Mouse (Mus musculus) heart, adult 2 months (tissue): Measurements from ENCODE around the gene Ttc23. TPM values are rescaled to one million over a fixed set of nuclear protein-coding genes. Genes with fewer than 3 reads are reported as not detected.

ENCODE experiments used
- DNase-seq, 2 experiments: peaks; one replicate each; pipeline ENCODE4 v3.0.0; 2021
- H3K27ac ChIP-seq: fragments of 200-600 bp; 2 replicates; pipeline ENCODE4 v1.8.1; 2022
- H3K27me3 ChIP-seq: fragments of 200-500 bp; 2 replicates; pipeline ENCODE4 v1.6.1; 2012; ENCODE audit warnings: mild to moderate bottlenecking, low read length, inconsistent platforms, mixed read lengths; ENCODE audit not compliant: control insufficient read depth, insufficient read depth
- H3K36me3 ChIP-seq: fragments of 200-500 bp; 2 replicates; pipeline ENCODE4 v1.6.1; 2012; ENCODE audit warnings: low read length, inconsistent platforms; ENCODE audit not compliant: control insufficient read depth, insufficient read depth
- H3K4me1 ChIP-seq: fragments of 200-500 bp; 2 replicates; pipeline ENCODE4 v1.6.1; 2011; ENCODE audit warnings: low read length; ENCODE audit not compliant: control insufficient read depth, insufficient read depth
- H3K4me3 ChIP-seq: fragments of 200-600 bp; 2 replicates; pipeline ENCODE4 v1.8.1; 2022
- H3K79me2 ChIP-seq: fragments of 200-500 bp; replicated peaks from 2 replicates; pipeline ENCODE4 v1.6.1; 2012; ENCODE audit warnings: mild to moderate bottlenecking, inconsistent platforms, low read length, moderate library complexity, mixed read lengths; ENCODE audit not compliant: control insufficient read depth, insufficient read depth
- H3K9ac ChIP-seq: fragments of 200-500 bp; 2 replicates; pipeline ENCODE4 v1.6.1; 2012; ENCODE audit warnings: low read depth, mild to moderate bottlenecking, control low read depth, inconsistent platforms, low read length, mixed read lengths
- CTCF ChIP-seq: fragments of 200-600 bp; IDR thresholded peaks from 2 replicates; pipeline ENCODE4 v1.8.1; 2022; ENCODE audit warnings: antibody characterized with exemption, mild to moderate bottlenecking, moderate library complexity
- EP300 ChIP-seq: fragments of 200-500 bp; IDR thresholded peaks from 2 replicates; pipeline ENCODE4 v1.6.1; 2011; ENCODE audit warnings: low read depth, low read length, control low read depth; ENCODE audit not compliant: insufficient read depth
- POLR2A ChIP-seq: fragments of 200-500 bp; IDR thresholded peaks from 2 replicates; pipeline ENCODE4 v1.6.1; 2011; ENCODE audit warnings: mild to moderate bottlenecking, low read depth, low read length, control low read depth; ENCODE audit not compliant: insufficient read depth
- WGBS: fragments of 180-500 bp; shearing (Covaris S2); methylation state at CpG from one replicate; pipeline ENCODE4 v1.1.7; 2018; 5-methylcytosine and 5-hydroxymethylcytosine counted together
- intact Hi-C: fragments of 180-260 bp; cut with DNase I; formaldehyde crosslinking; loops from one replicate; pipeline ENCODE4 v1.15.1; 2025
- polyA plus RNA-seq: library from polyadenylated mRNA; depleted of rRNA; stranded (reverse); fragments of >200 nt; gene quantifications from 2 replicates; pipeline ENCODE4 v1.2.3, GENCODE M21; 2012
- total RNA-seq, 2 experiments: library from RNA; stranded (reverse); gene quantifications; 2 replicates each; pipeline ENCODE4 v1.2.3; 2021

Gene Ttc23
- total and polyA plus RNA-seq, 3 experiments = 3.6 to 20.7 (median 18.6) TPM

DNA sequence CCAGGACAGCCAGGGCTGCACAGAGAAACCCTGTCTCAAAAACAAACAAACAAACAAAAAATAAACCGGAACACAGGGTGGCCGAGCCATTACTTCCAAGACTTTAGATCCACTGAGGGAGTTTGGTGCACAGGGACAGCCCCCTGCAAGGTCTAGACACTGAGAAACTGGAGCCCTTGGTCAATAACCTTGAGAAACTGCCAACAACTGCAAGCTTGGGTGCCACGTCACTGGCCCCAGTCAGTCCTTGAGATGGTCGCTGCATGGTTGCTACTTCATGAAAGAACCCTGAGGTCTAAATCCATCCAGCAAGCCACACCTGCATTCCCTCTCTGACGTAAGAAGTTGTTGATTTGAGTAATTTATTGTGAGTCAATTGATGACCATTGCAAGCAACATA is 122.3 kb downstream of the Ttc23 start:
- Histone ChIP-seq H3K27ac (no peak overlapping the region), H3K9ac (no peak overlapping the region), H3K79me2 (no peaks in the 10 kb centered on the region), H3K4me3 (no peak overlapping the region), H3K4me1 (no peaks in the 10 kb centered on the region), H3K27me3 (0 out of 2 replicates have a peak, but pooled peaks cover under 1% of the 10 kb centered on the region), H3K36me3 (no peaks in the 10 kb centered on the region)
- intact Hi-C loops = no loop called here
- 92% methylated on average over 5 of the region's 5 CpGs for WGBS
- no peak for DNase-seq
- no peak for TF ChIP-seq POLR2A
- TF ChIP-seq EP300 = no peak
- TF ChIP-seq CTCF = no peak

DNA sequence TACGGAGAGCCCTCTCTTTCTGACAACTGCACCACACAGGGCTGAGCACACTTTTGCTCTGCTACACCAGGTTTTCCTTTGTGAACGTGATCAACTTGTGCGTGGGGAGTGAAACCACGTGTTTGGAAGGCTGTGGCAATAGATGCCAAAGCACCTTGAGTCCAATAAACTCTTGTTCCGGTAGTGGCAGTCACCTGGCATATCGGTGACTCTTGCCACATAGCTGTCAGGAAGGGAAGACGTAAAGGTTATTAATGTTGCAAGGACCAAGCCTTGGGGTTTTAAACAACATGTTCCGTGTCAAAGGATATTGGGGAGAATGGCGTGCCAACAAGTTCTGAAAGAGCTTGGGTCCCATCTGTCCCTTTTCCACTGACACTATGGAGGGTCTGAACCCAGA is 125.0 kb downstream of the Ttc23 start:
- 92% methylated on average over 9 of the region's 9 CpGs for WGBS
- 0 out of 2 replicates have a peak, but pooled peaks cover 1% of the 10 kb centered on the region for H3K27me3 ChIP-seq
- H3K4me3 ChIP-seq = no peak overlapping the region
- no peak for DNase-seq
- intact Hi-C loops = no loop called here
- H3K79me2 ChIP-seq = no peaks in the 10 kb centered on the region
- H3K36me3 ChIP-seq = no peaks in the 10 kb centered on the region
- TF ChIP-seq POLR2A (no peak), CTCF (no peak), EP300 (no peak)
- no peaks in the 10 kb centered on the region for H3K4me1 ChIP-seq
- H3K9ac ChIP-seq = no peak overlapping the region
- no peak overlapping the region for H3K27ac ChIP-seq

DNA sequence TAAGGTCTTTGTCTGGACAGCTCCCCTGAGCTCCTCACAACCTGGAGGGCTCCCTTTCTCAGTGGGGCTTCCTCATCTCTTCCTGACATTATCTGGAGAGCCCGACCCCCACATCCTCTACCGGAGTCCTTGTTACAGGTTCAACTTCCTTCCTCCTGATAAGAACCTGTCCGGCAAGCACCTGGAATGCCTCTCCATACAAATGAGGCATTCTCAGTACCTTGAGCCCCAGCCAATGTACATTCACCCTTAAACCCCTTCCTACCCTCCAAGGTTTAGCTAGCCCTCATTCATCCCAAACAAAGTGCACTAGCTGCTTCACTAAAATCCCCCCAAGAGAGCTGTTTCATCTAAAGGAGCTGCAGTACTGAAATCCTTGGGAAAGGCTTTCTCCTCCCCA is 128.4 kb downstream of the Ttc23 start:
- Histone ChIP-seq H3K79me2 (no peaks in the 10 kb centered on the region), H3K4me1 (no peaks in the 10 kb centered on the region), H3K4me3 (no peak overlapping the region), H3K27me3 (0 out of 2 replicates have a peak, but pooled peaks cover 1% of the 10 kb centered on the region), H3K36me3 (no peaks in the 10 kb centered on the region), H3K27ac (no peak overlapping the region), H3K9ac (no peak overlapping the region)
- TF ChIP-seq POLR2A = no peak
- TF ChIP-seq EP300 = no peak
- TF ChIP-seq CTCF = no peak
- no peak for DNase-seq
- WGBS = 23% methylated on average over 3 of the region's 3 CpGs
- intact Hi-C loops = no loop called here

DNA sequence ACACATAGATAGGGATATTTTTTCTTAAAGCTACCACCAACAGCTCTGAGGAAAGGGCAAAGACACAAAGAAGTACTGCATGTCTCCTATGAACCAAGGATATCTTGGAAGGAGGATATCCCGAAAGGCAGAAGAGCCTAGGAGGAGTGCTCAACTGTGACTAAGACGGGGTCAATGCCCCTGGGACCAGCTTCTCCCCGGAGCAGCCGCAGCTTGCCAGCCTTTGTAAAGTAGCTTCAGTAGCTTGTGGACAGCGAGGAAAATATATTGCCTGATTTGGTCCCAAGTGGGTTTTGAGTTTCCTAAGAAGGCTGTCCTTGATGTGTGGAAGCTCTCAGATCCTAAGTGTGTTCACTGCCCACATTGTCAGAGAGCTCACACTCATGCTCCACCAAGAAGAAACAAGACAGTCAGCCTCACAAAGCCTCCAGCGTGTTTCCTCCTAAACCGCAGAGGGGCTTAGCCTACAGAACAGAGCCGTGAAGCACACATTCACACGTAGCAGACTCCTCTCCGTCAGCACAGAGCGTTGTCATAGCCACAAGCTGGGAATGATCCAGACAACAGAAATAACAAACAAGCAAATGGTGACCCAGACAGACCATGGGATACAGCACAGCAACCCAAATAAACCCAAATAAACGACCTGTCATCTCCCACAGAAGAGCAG is 129.6 kb downstream of the Ttc23 start:
- Histone ChIP-seq H3K4me1 (no peaks in the 10 kb centered on the region), H3K36me3 (no peaks in the 10 kb centered on the region), H3K9ac (no peak overlapping the region), H3K79me2 (no peaks in the 10 kb centered on the region), H3K4me3 (no peak overlapping the region), H3K27ac (no peak overlapping the region), H3K27me3 (0 out of 2 replicates have a peak, but pooled peaks cover 1% of the 10 kb centered on the region)
- 48% methylated on average over 12 of the region's 12 CpGs for WGBS
- TF ChIP-seq CTCF = no peak
- no peak for TF ChIP-seq EP300
- TF ChIP-seq POLR2A = no peak
- intact Hi-C loops = no loop called here
- DNase-seq = no peak

- DNase-seq = no peak
- no peak overlapping the region for H3K9ac ChIP-seq
- no peaks in the 10 kb centered on the region for H3K27me3 ChIP-seq
- no peak overlapping the region for H3K27ac ChIP-seq
- TF ChIP-seq POLR2A = no peak
- no peak for TF ChIP-seq EP300
- no peak for TF ChIP-seq CTCF
- intact Hi-C loops = loop anchor here (1.0 to 5.0 kb wide), 4 partner anchors 175 to 569 kb away; no protein-coding TSS in a partner anchor
- 71% methylated on average over 2 of the region's 2 CpGs for WGBS
- no peaks in the 10 kb centered on the region for H3K79me2 ChIP-seq
- no peak overlapping the region for H3K4me3 ChIP-seq
- no peaks in the 10 kb centered on the region for H3K36me3 ChIP-seq
- peaks cover 2% of the 10 kb centered on the region; the same call in 1 of the 2 replicates for H3K4me1 ChIP-seq
Observed at GRCm38 (mm10) chr7:67787861-67788260, 140.7 kb downstream of the Ttc23 start.

GRCm38 (mm10) chr7:67788713-67789112 is 141.5 kb downstream of the Ttc23 start:
- no peak overlapping the region for H3K4me3 ChIP-seq
- 15% methylated on average over 10 of the region's 10 CpGs for WGBS
- peaks cover 2% of the 10 kb centered on the region; the same call in 1 of the 2 replicates for H3K4me1 ChIP-seq
- intact Hi-C loops = loop anchor here (1.0 to 5.0 kb wide), 4 partner anchors 174 to 569 kb away; no protein-coding TSS in a partner anchor
- no peaks in the 10 kb centered on the region for H3K79me2 ChIP-seq
- no peak overlapping the region for H3K27ac ChIP-seq
- TF ChIP-seq POLR2A (no peak), CTCF (peak; percentile 94), EP300 (peak; percentile 73)
- peak; percentile 52 to 59 for DNase-seq
- H3K27me3 ChIP-seq = no peaks in the 10 kb centered on the region
- H3K9ac ChIP-seq = no peak overlapping the region
- no peaks in the 10 kb centered on the region for H3K36me3 ChIP-seq
